Mouse (Mus musculus) lung, embryonic 16.5 days (tissue): Measurements from ENCODE around the gene Derl3. TPM values are rescaled to one million over a fixed set of nuclear protein-coding genes. Genes with fewer than 3 reads are reported as not detected.
A peak's percentile ranks its signal among the peaks of the same experiment; 100 is the strongest.

Experiments
- ATAC-seq: fragments of 200-750 bp; cut with Nextera tagmentation; 2 replicates; pipeline ENCODE4 v1.8.0; 2017; ENCODE audit warnings: low read depth, mild to moderate bottlenecking, moderate library complexity
- H3K27ac ChIP-seq: fragments of 300-500 bp; sonication (generic); 2 replicates; pipeline ENCODE4 v1.5.1; 2014; ENCODE audit warnings: mild to moderate bottlenecking, control low read depth, low read length
- H3K27me3 ChIP-seq: fragments of 300-500 bp; sonication (generic); 2 replicates; pipeline ENCODE4 v1.6.1; 2014; ENCODE audit warnings: low read depth, low read length, mixed read lengths; ENCODE audit not compliant: control insufficient read depth, insufficient read depth
- H3K36me3 ChIP-seq: fragments of 300-500 bp; sonication (generic); 2 replicates; pipeline ENCODE4 v1.6.1; 2014; ENCODE audit warnings: low read length; ENCODE audit not compliant: control insufficient read depth, insufficient read depth
- H3K4me1 ChIP-seq: fragments of 300-500 bp; sonication (generic); replicated peaks from 2 replicates; pipeline ENCODE4 v1.6.1; 2014; ENCODE audit warnings: low read length, mixed read lengths; ENCODE audit not compliant: control insufficient read depth, insufficient read depth
- H3K4me2 ChIP-seq: fragments of 300-500 bp; sonication (generic); 2 replicates; pipeline ENCODE4 v1.6.1; 2014; ENCODE audit warnings: low read depth, low read length, control low read depth
- H3K4me3 ChIP-seq: fragments of 300-500 bp; sonication (generic); 2 replicates; pipeline ENCODE4 v1.5.1; 2014; ENCODE audit warnings: mild to moderate bottlenecking, low read length, control low read depth
- H3K9ac ChIP-seq: fragments of 300-500 bp; sonication (generic); 2 replicates; pipeline ENCODE4 v1.6.1; 2014; ENCODE audit warnings: low read length, control low read depth
- H3K9me3 ChIP-seq: fragments of 300-500 bp; sonication (generic); 2 replicates; pipeline ENCODE4 v1.6.1; 2016; ENCODE audit warnings: low read length; ENCODE audit not compliant: control insufficient read depth
- WGBS: fragments of 180-500 bp; shearing (Covaris S2); extraction: QIAGEN DNeasy Blood & Tissue Kit; methylation state at CpG from one replicate; pipeline ENCODE4 v1.1.7; 2014; 5-methylcytosine and 5-hydroxymethylcytosine counted together
- polyA plus RNA-seq: library from polyadenylated mRNA; unstranded; fragments of >200 nt; fragmentation: Nextera tagmentation; extraction: Ambion mirVana; gene quantifications from 2 replicates; pipeline ENCODE4 v1.2.1, GENCODE M21; 2015

Gene Derl3
- polyA plus RNA-seq, 1 experiment from 2014 or later: 2.3 TPM

- Histone ChIP-seq H3K4me1 (peaks cover 24% of the 10 kb centered on the region), H3K36me3 (peaks cover 10% of the 10 kb centered on the region), H3K27ac (peak within 1 kb of the TSS; percentile 96), H3K27me3 (no peaks in the 10 kb centered on the region), H3K9me3 (no peaks in the 10 kb centered on the region), H3K4me2 (peak within 1 kb of the TSS; percentile 90), H3K4me3 (peak within 1 kb of the TSS; percentile 95), H3K9ac (peak within 1 kb of the TSS; percentile 98)
- ATAC-seq: peak; percentile 92
- under 1% methylated on average over 76 of the region's 76 CpGs for WGBS
These were observed 28.0 kb downstream of the Derl3 start, which contains the start of gene Smarcb1 for GRCm38 (mm10) chr10:75921026-75921725. Gene Smarcb1, minus strand, starts transcription at chr10:75921617.

GRCm38 (mm10) chr10:75921726-75922560 is 28.7 kb downstream of the Derl3 start:
- WGBS: 3% methylated on average over 22 of the region's 22 CpGs

GRCm38 (mm10) chr10:75924324-75924723 is 31.1 kb downstream of the Derl3 start:
- 57% methylated on average over 2 of the region's 2 CpGs for WGBS
- no peak for ATAC-seq
- Histone ChIP-seq H3K27ac (no peak overlapping the region), H3K27me3 (no peaks in the 10 kb centered on the region), H3K4me3 (no peak overlapping the region), H3K36me3 (peaks cover 8% of the 10 kb centered on the region; the same call in 1 of the 2 replicates), H3K9me3 (no peaks in the 10 kb centered on the region), H3K4me1 (peaks cover 14% of the 10 kb centered on the region), H3K4me2 (no peak overlapping the region), H3K9ac (no peak overlapping the region)

More at GRCm38 (mm10) chr10:75921726-75922560, 28.7 kb downstream of the Derl3 start:
- H3K27me3 ChIP-seq: no peaks in the 10 kb centered on the region
- peak overlapping the region; percentile 90 for H3K27ac ChIP-seq
- H3K9me3 ChIP-seq: no peaks in the 10 kb centered on the region
- peaks cover 10% of the 10 kb centered on the region for H3K36me3 ChIP-seq
- H3K9ac ChIP-seq: peak overlapping the region; percentile 98
- peaks cover 24% of the 10 kb centered on the region for H3K4me1 ChIP-seq
- H3K4me3 ChIP-seq: peak overlapping the region; percentile 95
- H3K4me2 ChIP-seq: peak overlapping the region; percentile 70
- peak; percentile 35 for ATAC-seq

GRCm38 (mm10) chr10:75926396-75926795 is 33.2 kb downstream of the Derl3 start:
- Histone ChIP-seq H3K27ac (no peak overlapping the region), H3K27me3 (0 out of 2 replicates have a peak, but pooled peaks cover 2% of the 10 kb centered on the region), H3K4me2 (no peak overlapping the region), H3K4me1 (peaks cover 21% of the 10 kb centered on the region), H3K36me3 (peaks cover 8% of the 10 kb centered on the region; the same call in 1 of the 2 replicates), H3K9me3 (no peaks in the 10 kb centered on the region), H3K9ac (no peak overlapping the region), H3K4me3 (no peak overlapping the region)
- ATAC-seq: no peak
- WGBS: 74% methylated on average over 13 of the region's 13 CpGs

GRCm38 (mm10) chr10:75930304-75930703 is 37.1 kb downstream of the Derl3 start:
- peak overlapping the region; percentile 64 for H3K4me3 ChIP-seq
- H3K27me3 ChIP-seq: 0 out of 2 replicates have a peak, but pooled peaks cover 4% of the 10 kb centered on the region
- H3K36me3 ChIP-seq: peaks cover 4% of the 10 kb centered on the region; the same call in 1 of the 2 replicates
- H3K27ac ChIP-seq: peak overlapping the region; percentile 47; the same call in 1 of the 2 replicates
- H3K4me2 ChIP-seq: peak overlapping the region; percentile 96
- peaks cover 29% of the 10 kb centered on the region for H3K4me1 ChIP-seq
- H3K9me3 ChIP-seq: no peaks in the 10 kb centered on the region
- 8% methylated on average over 6 of the region's 6 CpGs for WGBS
- peak; percentile 67 for ATAC-seq
- H3K9ac ChIP-seq: no peak overlapping the region; the same call in 1 of the 2 replicates

GRCm38 (mm10) chr10:75931311-75931710 is 38.1 kb downstream of the Derl3 start:
- H3K9ac ChIP-seq: peak overlapping the region; percentile 85

GRCm38 (mm10) chr10:75932081-75932678 is 39.0 kb downstream of the Derl3 start:
- WGBS: under 1% methylated on average over 35 of the region's 44 CpGs
- Histone ChIP-seq H3K27ac (peak overlapping the region; percentile 84), H3K9me3 (no peaks in the 10 kb centered on the region), H3K27me3 (peaks cover 14% of the 10 kb centered on the region), H3K36me3 (0 out of 2 replicates have a peak, but pooled peaks cover 2% of the 10 kb centered on the region), H3K9ac (peak overlapping the region; percentile 85), H3K4me1 (peaks cover 31% of the 10 kb centered on the region), H3K4me2 (peak overlapping the region; percentile 96), H3K4me3 (peak overlapping the region; percentile 64)
- peak; percentile 79 for ATAC-seq

More at GRCm38 (mm10) chr10:75931311-75931710, 38.1 kb downstream of the Derl3 start:
- H3K4me1 ChIP-seq: peaks cover 31% of the 10 kb centered on the region
- peak overlapping the region; percentile 84 for H3K27ac ChIP-seq
- WGBS: 16% methylated on average over 7 of the region's 7 CpGs
- H3K4me3 ChIP-seq: peak overlapping the region; percentile 64
- H3K9me3 ChIP-seq: no peaks in the 10 kb centered on the region
- peaks cover 9% of the 10 kb centered on the region for H3K27me3 ChIP-seq
- 0 out of 2 replicates have a peak, but pooled peaks cover 4% of the 10 kb centered on the region for H3K36me3 ChIP-seq
- no peak for ATAC-seq
- peak overlapping the region; percentile 96 for H3K4me2 ChIP-seq

GRCm38 (mm10) chr10:75932891-75933290 is 39.7 kb downstream of the Derl3 start, which contains the start of gene Chchd10:
Gene Chchd10, plus strand, starts transcription at chr10:75933130.
- Histone ChIP-seq H3K4me2 (peak within 1 kb of the TSS; percentile 96), H3K4me1 (peaks cover 31% of the 10 kb centered on the region), H3K36me3 (0 out of 2 replicates have a peak, but pooled peaks cover under 1% of the 10 kb centered on the region), H3K9me3 (no peaks in the 10 kb centered on the region), H3K4me3 (peak within 1 kb of the TSS; percentile 64), H3K27me3 (peaks cover 14% of the 10 kb centered on the region), H3K27ac (peak within 1 kb of the TSS; percentile 84), H3K9ac (peak within 1 kb of the TSS; percentile 85)
- no peak for ATAC-seq
- WGBS: 34% methylated on average over 6 of the region's 6 CpGs
